Mouse (Mus musculus): ENCODE measurements around the gene Vps33a.

- TF ChIP-seq CTCF (IDR thresholded peaks at IDR 0.05; ENCODE audit: borderline replicate concordance, extremely low read depth, insufficient read depth, insufficient read length) (peak; percentile 58; the same call in 1 of the 2 replicates), POLR2A (IDR thresholded peaks at IDR 0.05; ENCODE audit: borderline replicate concordance, extremely low read depth, insufficient read depth, insufficient read length, poor library complexity, severe bottlenecking) (no peak)
Measured at GRCm38 (mm10) chr5:123499717-123500116, 73.1 kb downstream of the Vps33a start.

All from brain, embryonic 14.5 days (tissue).